Mouse (Mus musculus) kidney, adult 2 months (tissue): Measurements from ENCODE around the gene Fam45a.

Experiments
- CTCF ChIP-seq: fragments of 200-500 bp; conservative IDR thresholded peaks from 2 replicates; pipeline ENCODE4 v1.5.1; 2011; ENCODE audit warnings: low read depth, mild to moderate bottlenecking, control low read depth, low read length, moderate library complexity, mixed read lengths; ENCODE audit not compliant: insufficient read depth, insufficient read length
- POLR2A ChIP-seq: fragments of 200-500 bp; IDR thresholded peaks from one replicate; pipeline ENCODE4 v1.6.1; 2011; ENCODE audit warnings: low read depth, low read length, control low read depth

DNA sequence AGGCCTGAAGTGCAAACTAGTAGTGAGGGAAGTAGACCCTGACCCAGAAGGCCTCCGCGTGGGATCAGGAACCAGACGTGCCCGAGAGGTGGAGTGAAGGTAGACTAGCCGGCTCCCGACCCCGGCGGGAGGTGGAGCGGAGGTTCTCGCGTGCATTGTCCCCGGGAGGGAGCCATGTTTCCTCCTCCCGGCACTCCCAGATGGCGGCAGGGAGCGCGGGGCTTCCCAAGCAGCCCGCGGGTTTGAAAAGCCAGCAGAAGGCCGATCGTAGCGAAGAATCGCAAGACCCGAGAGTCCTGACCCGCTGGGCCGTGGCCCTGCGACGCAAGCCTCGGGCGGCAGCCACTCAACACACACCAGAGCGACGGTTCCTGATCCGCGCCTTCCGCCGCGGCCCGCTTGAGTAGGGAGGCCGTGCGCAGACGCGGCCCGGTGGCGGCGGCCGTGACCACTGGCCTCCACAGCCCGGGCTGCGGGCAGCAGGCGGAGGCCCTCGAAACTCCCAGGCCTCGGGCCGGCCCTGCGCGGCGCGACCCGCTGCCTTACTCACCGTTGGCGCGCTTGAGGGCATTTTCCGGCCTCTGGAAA is 21.4 kb upstream of the Fam45a start:
- no peak for TF ChIP-seq POLR2A
- no peak for TF ChIP-seq CTCF
